Mouse (Mus musculus) hindbrain, embryonic 15.5 days (tissue): ENCODE data around the gene Car8. TPM values are rescaled to one million over a fixed set of nuclear protein-coding genes. Genes with fewer than 3 reads are reported as not detected.
"Not testable (repeated sequence)": the region's sequence is repeated elsewhere in the genome, so short reads cannot be mapped to it uniquely, and the experiment has no call there.

ENCODE experiments used
- ATAC-seq: fragments of 200-750 bp; cut with Nextera tagmentation; 2 replicates; pipeline ENCODE4 v1.8.0; 2017; ENCODE audit warnings: low read depth, moderate number of reproducible peaks, moderate TSS enrichment; ENCODE audit not compliant: low FRiP score
- H3K27ac ChIP-seq: fragments of 300-500 bp; sonication (generic); replicated peaks from 2 replicates; pipeline ENCODE4 v1.5.1; 2015; ENCODE audit warnings: mild to moderate bottlenecking, inconsistent platforms
- H3K27me3 ChIP-seq: fragments of 300-500 bp; sonication (generic); 2 replicates; pipeline ENCODE4 v1.6.1; 2015; ENCODE audit warnings: control low read depth, inconsistent platforms
- H3K36me3 ChIP-seq: fragments of 300-500 bp; sonication (generic); 2 replicates; pipeline ENCODE4 v1.6.1; 2015; ENCODE audit warnings: control low read depth, inconsistent platforms
- H3K4me1 ChIP-seq: fragments of 300-500 bp; sonication (generic); replicated peaks from 2 replicates; pipeline ENCODE4 v1.6.1; 2015; ENCODE audit warnings: control low read depth, inconsistent platforms
- H3K4me2 ChIP-seq: fragments of 300-500 bp; sonication (generic); 2 replicates; pipeline ENCODE4 v1.6.1; 2015; ENCODE audit warnings: moderate library complexity, mild to moderate bottlenecking, inconsistent platforms
- H3K4me3 ChIP-seq: fragments of 300-500 bp; sonication (generic); 2 replicates; pipeline ENCODE4 v1.5.1; 2015; ENCODE audit warnings: mild to moderate bottlenecking, inconsistent platforms
- H3K9ac ChIP-seq: fragments of 300-500 bp; sonication (generic); 2 replicates; pipeline ENCODE4 v1.6.1; 2015; ENCODE audit warnings: inconsistent platforms
- H3K9me3 ChIP-seq: fragments of 300-500 bp; sonication (generic); 2 replicates; pipeline ENCODE4 v1.6.1; 2016; ENCODE audit warnings: control low read depth, inconsistent platforms
- WGBS: fragments of 180-500 bp; shearing (Covaris S2); methylation state at CpG from one replicate; pipeline ENCODE4 v1.1.7; 2015; 5-methylcytosine and 5-hydroxymethylcytosine counted together
- polyA plus RNA-seq: library from polyadenylated mRNA; unstranded; fragments of >200 nt; fragmentation: Nextera tagmentation; extraction: Ambion mirVana; gene quantifications from 2 replicates; pipeline ENCODE4 v1.2.1, GENCODE M21; 2015

Car8 gene
- polyA plus RNA-seq, 1 experiment from 2014 or later: 28.8 TPM

GRCm38 (mm10) chr4:8200081-8200480 is 38.8 kb downstream of the Car8 start:
- H3K27me3 ChIP-seq: no peaks in the 10 kb centered on the region
- H3K4me3 ChIP-seq: no peak overlapping the region
- H3K9me3 ChIP-seq: no peaks in the 10 kb centered on the region
- H3K9ac ChIP-seq: no peak overlapping the region
- 85% methylated on average over 5 of the region's 5 CpGs for WGBS
- no peak overlapping the region for H3K27ac ChIP-seq
- no peaks in the 10 kb centered on the region for H3K36me3 ChIP-seq
- no peaks in the 10 kb centered on the region for H3K4me1 ChIP-seq
- no peak for ATAC-seq
- no peak overlapping the region for H3K4me2 ChIP-seq

- Histone ChIP-seq H3K4me3 (no peak overlapping the region), H3K4me1 (no peaks in the 10 kb centered on the region), H3K9ac (no peak overlapping the region), H3K36me3 (no peaks in the 10 kb centered on the region), H3K27me3 (no peaks in the 10 kb centered on the region), H3K27ac (no peak overlapping the region), H3K9me3 (no peaks in the 10 kb centered on the region), H3K4me2 (no peak overlapping the region)
- no peak for ATAC-seq
- 66% methylated on average over 5 of the region's 5 CpGs for WGBS
Observed at GRCm38 (mm10) chr4:8198033-8198432, 40.8 kb downstream of the Car8 start.

GRCm38 (mm10) chr4:8190441-8190840 is 48.4 kb downstream of the Car8 start:
- 77% methylated on average over 4 of the region's 4 CpGs for WGBS
- no peak overlapping the region for H3K9ac ChIP-seq
- no peak overlapping the region for H3K4me3 ChIP-seq
- H3K27me3 ChIP-seq: no peaks in the 10 kb centered on the region
- H3K4me2 ChIP-seq: no peak overlapping the region
- H3K36me3 ChIP-seq: no peaks in the 10 kb centered on the region
- H3K4me1 ChIP-seq: no peaks in the 10 kb centered on the region
- no peak for ATAC-seq
- H3K27ac ChIP-seq: no peak overlapping the region
- no peaks in the 10 kb centered on the region for H3K9me3 ChIP-seq

GRCm38 (mm10) chr4:8186921-8187687 is 51.7 kb downstream of the Car8 start:
- Histone ChIP-seq H3K9ac (no peak overlapping the region), H3K4me3 (no peak overlapping the region), H3K36me3 (no peaks in the 10 kb centered on the region), H3K27ac (no peak overlapping the region), H3K9me3 (no peaks in the 10 kb centered on the region), H3K27me3 (no peaks in the 10 kb centered on the region), H3K4me1 (no peaks in the 10 kb centered on the region), H3K4me2 (no peak overlapping the region)
- ATAC-seq: no peak
- WGBS: 74% methylated on average over 8 of the region's 8 CpGs

GRCm38 (mm10) chr4:8180576-8180975 is 58.3 kb downstream of the Car8 start:
- Histone ChIP-seq H3K36me3 (no peaks in the 10 kb centered on the region), H3K4me2 (no peak overlapping the region), H3K27me3 (no peaks in the 10 kb centered on the region), H3K9ac (no peak overlapping the region), H3K9me3 (no peaks in the 10 kb centered on the region), H3K4me1 (no peaks in the 10 kb centered on the region), H3K27ac (no peak overlapping the region), H3K4me3 (no peak overlapping the region)
- WGBS: 86% methylated on average over 4 of the region's 4 CpGs
- ATAC-seq: no peak

DNA sequence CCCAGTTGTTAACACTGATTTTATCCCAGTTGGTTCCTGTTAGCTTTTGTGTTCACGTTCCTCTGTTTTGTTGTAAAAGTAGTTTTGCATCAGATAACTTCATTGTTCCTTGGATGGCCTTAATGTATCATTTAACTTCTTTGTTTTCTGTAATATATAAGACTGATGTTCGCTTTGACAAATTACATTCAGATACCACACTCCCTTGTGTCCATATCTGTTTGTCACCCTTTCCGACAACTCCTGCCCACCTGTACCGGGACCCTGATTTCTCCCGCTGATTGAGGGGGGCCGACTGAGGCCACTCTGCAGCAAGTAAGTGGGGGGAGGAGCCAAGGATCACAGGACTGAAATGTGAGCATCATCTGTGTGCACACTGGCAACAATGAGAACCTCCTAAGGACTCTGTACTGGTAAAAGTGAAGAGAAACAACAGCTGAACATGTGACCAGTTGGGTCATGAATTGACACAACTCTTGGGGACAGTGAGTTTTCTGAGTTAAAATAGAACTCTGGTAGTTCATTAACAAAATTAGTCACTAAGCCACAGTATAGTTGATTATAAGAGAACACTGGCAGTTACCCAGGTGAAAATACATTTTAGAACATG is 84.1 kb downstream of the Car8 start:
- H3K4me3 ChIP-seq: no peak overlapping the region
- H3K4me2 ChIP-seq: no peak overlapping the region
- no peaks in the 10 kb centered on the region for H3K27me3 ChIP-seq
- ATAC-seq: no peak
- H3K4me1 ChIP-seq: no peaks in the 10 kb centered on the region
- no peak overlapping the region for H3K27ac ChIP-seq
- no peak overlapping the region for H3K9ac ChIP-seq
- H3K9me3 ChIP-seq: no peaks in the 10 kb centered on the region
- no peaks in the 10 kb centered on the region for H3K36me3 ChIP-seq
- 81% methylated on average over 6 of the region's 6 CpGs for WGBS

DNA sequence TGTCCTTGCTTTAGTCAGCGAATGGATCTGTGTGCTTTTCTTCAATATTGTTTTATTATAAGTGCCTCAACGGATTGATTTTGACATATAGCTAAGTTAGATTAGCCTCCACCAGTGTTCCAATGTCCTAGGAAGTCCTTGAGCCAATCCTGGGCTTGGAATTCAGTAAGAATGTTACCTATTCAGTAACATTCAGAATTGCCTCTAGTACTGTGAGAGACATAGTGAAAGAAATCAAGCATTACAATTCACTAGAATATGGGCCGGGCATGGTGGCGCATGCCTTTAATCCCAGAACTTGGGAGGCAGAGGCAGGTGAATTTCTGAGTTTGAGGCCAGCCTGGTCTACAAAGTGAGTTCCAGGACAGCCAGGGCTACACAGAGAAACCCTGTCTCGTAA is 84.9 kb downstream of the Car8 start:
- not testable (repeated sequence) for H3K9me3 ChIP-seq, H3K36me3 ChIP-seq, H3K27ac ChIP-seq, H3K4me1 ChIP-seq, H3K27me3 ChIP-seq, H3K4me3 ChIP-seq, H3K9ac ChIP-seq, ATAC-seq, H3K4me2 ChIP-seq
- WGBS: 95% methylated on average over 5 of the region's 5 CpGs

DNA sequence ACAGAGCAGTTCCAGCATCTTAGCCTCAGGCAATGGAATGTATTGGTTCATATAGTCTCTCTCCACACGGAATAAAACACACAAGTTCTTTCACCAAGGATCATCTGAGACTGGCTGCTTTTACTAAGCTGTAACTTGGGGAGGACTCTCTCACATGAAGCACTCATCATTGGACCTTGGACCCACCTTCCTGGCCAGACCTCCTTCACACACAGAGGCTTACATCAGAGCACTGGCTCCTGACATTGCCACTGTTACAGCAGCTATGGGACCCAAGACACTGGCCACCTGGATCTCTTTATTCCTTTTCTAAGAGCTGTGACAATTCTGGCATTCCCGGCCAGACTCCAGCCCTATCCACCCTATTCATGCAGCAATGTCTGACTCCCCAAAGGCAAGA is 101.4 kb downstream of the Car8 start:
- H3K4me1 ChIP-seq: no peaks in the 10 kb centered on the region
- no peak overlapping the region for H3K4me2 ChIP-seq
- ATAC-seq: no peak
- H3K9ac ChIP-seq: no peak overlapping the region
- no peaks in the 10 kb centered on the region for H3K36me3 ChIP-seq
- H3K4me3 ChIP-seq: no peak overlapping the region
- H3K27me3 ChIP-seq: no peaks in the 10 kb centered on the region
- 82% methylated on average over 2 of the region's 2 CpGs for WGBS
- no peaks in the 10 kb centered on the region for H3K9me3 ChIP-seq
- H3K27ac ChIP-seq: no peak overlapping the region

- Histone ChIP-seq H3K4me3 (no peak overlapping the region), H3K9ac (no peak overlapping the region)
- 98% methylated on average over 2 of the region's 2 CpGs for WGBS
Observed at GRCm38 (mm10) chr4:8132024-8132423, 106.8 kb downstream of the Car8 start.

DNA sequence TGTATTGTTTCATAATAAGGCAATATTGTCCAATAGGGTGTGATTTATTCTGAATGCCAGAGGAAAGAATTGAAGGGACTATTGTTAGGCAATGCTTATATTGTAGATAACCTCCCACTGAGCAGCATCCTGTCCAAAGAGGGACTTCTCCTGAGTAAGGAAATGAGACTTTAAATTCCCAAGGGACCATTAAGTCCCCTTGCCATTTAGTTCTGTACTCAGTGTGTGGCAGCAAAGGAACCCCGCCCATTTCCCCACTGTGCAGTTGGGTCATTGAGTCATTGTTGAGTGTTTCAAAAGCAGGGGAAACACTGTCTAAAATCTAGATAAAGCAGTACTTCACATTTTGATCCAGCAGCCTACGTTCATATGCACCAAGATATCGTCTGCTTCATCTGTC is 125.3 kb downstream of the Car8 start:
- no peak overlapping the region for H3K4me3 ChIP-seq
- WGBS: 81% methylated on average over 3 of the region's 3 CpGs
- H3K9me3 ChIP-seq: no peaks in the 10 kb centered on the region
- no peaks in the 10 kb centered on the region for H3K27me3 ChIP-seq
- H3K36me3 ChIP-seq: no peaks in the 10 kb centered on the region
- no peak overlapping the region for H3K27ac ChIP-seq
- H3K4me1 ChIP-seq: no peaks in the 10 kb centered on the region
- no peak overlapping the region for H3K9ac ChIP-seq
- ATAC-seq: no peak
- H3K4me2 ChIP-seq: no peak overlapping the region

More at GRCm38 (mm10) chr4:8132024-8132423, 106.8 kb downstream of the Car8 start:
- Histone ChIP-seq H3K4me1 (no peaks in the 10 kb centered on the region), H3K4me2 (no peak overlapping the region), H3K27ac (no peak overlapping the region), H3K27me3 (no peaks in the 10 kb centered on the region), H3K36me3 (no peaks in the 10 kb centered on the region), H3K9me3 (no peaks in the 10 kb centered on the region)
- ATAC-seq: no peak

DNA sequence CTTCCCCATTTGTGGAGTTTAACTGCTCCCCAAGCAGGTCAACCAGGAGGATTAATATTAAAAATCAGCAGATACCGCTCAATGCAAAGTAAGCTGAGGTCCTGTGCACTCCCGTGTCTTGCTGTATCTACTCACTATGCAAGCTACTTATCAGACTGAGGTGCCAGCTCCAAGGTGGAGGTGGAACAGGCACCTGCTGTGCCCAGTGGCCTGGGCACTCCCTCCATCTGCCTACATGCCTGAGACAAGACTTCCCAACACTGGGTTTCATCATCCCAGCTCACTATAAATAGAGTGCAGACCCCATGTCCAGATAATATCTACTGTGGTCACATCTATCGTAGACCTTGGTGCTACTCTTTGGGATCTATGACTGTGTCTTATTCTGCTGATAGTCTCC is 127.0 kb downstream of the Car8 start:
- Histone ChIP-seq H3K4me2 (no peak overlapping the region), H3K4me1 (no peaks in the 10 kb centered on the region), H3K4me3 (no peak overlapping the region), H3K9me3 (no peaks in the 10 kb centered on the region), H3K36me3 (no peaks in the 10 kb centered on the region), H3K27me3 (no peaks in the 10 kb centered on the region), H3K9ac (no peak overlapping the region), H3K27ac (no peak overlapping the region)
- no peak for ATAC-seq
- 92% methylated on average over 3 of the region's 3 CpGs for WGBS

- Histone ChIP-seq H3K9me3 (no peaks in the 10 kb centered on the region), H3K4me1 (no peaks in the 10 kb centered on the region), H3K4me3 (no peak overlapping the region), H3K36me3 (no peaks in the 10 kb centered on the region), H3K9ac (no peak overlapping the region), H3K27me3 (no peaks in the 10 kb centered on the region), H3K27ac (no peak overlapping the region), H3K4me2 (no peak overlapping the region)
- no peak for ATAC-seq
- 67% methylated on average over 16 of the region's 16 CpGs for WGBS
Observed at GRCm38 (mm10) chr4:8109906-8110567, 128.8 kb downstream of the Car8 start.
